In genomic region chr9:7567923-7568322, GRCm38 (mm10) we compare ENCODE assay signal across 21 mouse cellular contexts. TPM values are rescaled to one million over a fixed set of nuclear protein-coding genes. Genes with fewer than 3 reads are reported as not detected.
"Had no signal": no experiment of that assay in that cellular context is flagged by ENCODE, and none has a peak within 500 bp of the region (broad histone marks: within the 10 kb centered on the region; RNA-seq: fewer than 3 reads in every experiment).

No protein-coding gene starts in this region.

- ATAC-seq: midbrain, embryonic 13.5 days; midbrain, embryonic 15.5 days had no signal

- H3K9me3 ChIP-seq: liver, embryonic 13.5 days; liver, embryonic 15.5 days; megakaryocyte, embryonic 14.5 days; midbrain, embryonic 13.5 days; midbrain, embryonic 15.5 days; neural tube, embryonic 12.5 days; stomach, embryonic 15.5 days had no signal

- DNase-seq: liver, embryonic 13.5 days; lung, adult 2 months; lung, postnatal 14 days; lung, postnatal 4 days; right cerebral cortex, postnatal 14 days; thymus, adult 18-20 months; thymus, postnatal 14 days; thymus, postnatal 36 days had no signal

- H3K4me3 ChIP-seq: liver, embryonic 13.5 days; liver, embryonic 15.5 days; megakaryocyte, embryonic 14.5 days; midbrain, embryonic 13.5 days; midbrain, embryonic 15.5 days; neural tube, embryonic 12.5 days; stomach, embryonic 15.5 days had no signal

- H3K4me1 ChIP-seq: midbrain, embryonic 13.5 days; midbrain, embryonic 15.5 days; neural tube, embryonic 12.5 days; stomach, embryonic 15.5 days had no signal

- H3K4me2 ChIP-seq: liver, embryonic 11.5 days; liver, embryonic 13.5 days; liver, embryonic 15.5 days; midbrain, embryonic 11.5 days; midbrain, embryonic 13.5 days; midbrain, embryonic 15.5 days; neural tube, embryonic 12.5 days; stomach, embryonic 15.5 days had no signal

- H3K9ac ChIP-seq: liver, embryonic 13.5 days; liver, embryonic 15.5 days; midbrain, embryonic 13.5 days; midbrain, embryonic 15.5 days; neural tube, embryonic 12.5 days; stomach, embryonic 15.5 days had no signal

- H3K27ac ChIP-seq: liver, embryonic 13.5 days; liver, embryonic 15.5 days; midbrain, embryonic 13.5 days; midbrain, embryonic 15.5 days; neural tube, embryonic 12.5 days; stomach, embryonic 15.5 days; stomach, postnatal 0 days had no signal

- H3K27me3 ChIP-seq: liver, embryonic 13.5 days; liver, embryonic 15.5 days; megakaryocyte, embryonic 14.5 days; midbrain, embryonic 13.5 days; midbrain, embryonic 15.5 days; neural tube, embryonic 12.5 days; stomach, embryonic 15.5 days had no signal

- H3K36me3 ChIP-seq: liver, embryonic 13.5 days; liver, embryonic 15.5 days; midbrain, embryonic 13.5 days; midbrain, embryonic 15.5 days; neural tube, embryonic 12.5 days; stomach, embryonic 15.5 days had no signal

RNA-seq across cellular contexts. Expression of gene Mmp27, which starts 3.3 kb away (rescaled TPM):
- total RNA-seq: midbrain, postnatal 0 days; monocyte, adult 5-6 weeks had no signal
- polyA plus RNA-seq: liver, embryonic 11.5 days; midbrain, embryonic 11.5 days; midbrain, embryonic 13.5 days; midbrain, embryonic 15.5 days; midbrain, postnatal 0 days; neural tube, embryonic 12.5 days; neural tube, embryonic 14.5 days; stomach, postnatal 0 days; testis, adult 2 months had no signal

RNA-seq across cellular contexts. Expression of gene Mmp8, which starts 9.7 kb away (rescaled TPM):
- total RNA-seq: midbrain, postnatal 0 days had no signal
- polyA plus RNA-seq: midbrain, embryonic 11.5 days; midbrain, postnatal 0 days; neural tube, embryonic 14.5 days; testis, adult 2 months had no signal
